Comparison of ENCODE assay signal across 31 mouse cellular contexts in the genomic region with DNA sequence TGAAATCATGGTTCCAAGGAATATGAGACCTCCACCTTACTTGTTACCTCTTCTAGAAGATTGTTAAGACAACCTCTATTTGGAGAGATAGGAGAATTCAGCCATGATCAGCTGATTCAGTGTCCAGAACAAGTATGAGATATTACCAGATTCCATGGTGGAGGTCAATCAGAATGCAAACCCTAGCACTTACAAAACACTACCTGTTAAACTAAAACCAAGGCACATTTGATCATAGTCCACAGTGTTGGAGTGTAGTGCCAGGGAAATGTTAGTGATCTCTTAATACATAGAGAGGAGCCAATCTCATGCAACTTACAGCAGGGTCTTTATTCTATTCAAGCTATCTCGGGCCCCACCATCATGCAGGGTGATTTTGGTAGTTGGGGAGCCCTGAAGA. TPM values are rescaled to one million over a fixed set of nuclear protein-coding genes. Genes with fewer than 3 reads are reported as not detected.
"Had no signal": no experiment of that assay in that cellular context is flagged by ENCODE, and none has a peak within 500 bp of the region (broad histone marks: within the 10 kb centered on the region; RNA-seq: fewer than 3 reads in every experiment).

No protein-coding gene starts in this region.

RNA-seq across cellular contexts. Expression of gene Gm10697, which starts 42.6 kb away (rescaled TPM):
- total RNA-seq: common myeloid progenitor, adult 5-6 weeks; forebrain, postnatal 0 days; gastrocnemius, adult 18-20 months; gastrocnemius, adult 2 months; gastrocnemius, adult 8-10 months; gastrocnemius, postnatal 10 days; gastrocnemius, postnatal 14 days; gastrocnemius, postnatal 25 days; gastrocnemius, postnatal 36 days; gastrocnemius, postnatal 4 days; granulocyte monocyte progenitor cell, adult 5-6 weeks; heart, adult 18-20 months; heart, adult 2 months had no signal
- polyA plus RNA-seq: cerebellum, adult 2 months; cortical plate, adult 2 months; embryonic facial prominence, embryonic 10.5 days; embryonic facial prominence, embryonic 11.5 days; embryonic facial prominence, embryonic 12.5 days; embryonic facial prominence, embryonic 13.5 days; embryonic facial prominence, embryonic 14.5 days; embryonic facial prominence, embryonic 15.5 days; erythroblast, embryonic 14.5 days; forebrain, embryonic 10.5 days; forebrain, embryonic 11.5 days; forebrain, embryonic 12.5 days; forebrain, embryonic 13.5 days; forebrain, embryonic 14.5 days; forebrain, embryonic 15.5 days; forebrain, embryonic 16.5 days; forebrain, postnatal 0 days; frontal cortex, adult 2 months; gonadal fat pad, adult 2 months; heart, adult 2 months had no signal
